Mouse (Mus musculus) kidney, embryonic 16.5 days (tissue): ENCODE results near the gene Elavl4. TPM values are rescaled to one million over a fixed set of nuclear protein-coding genes. Genes with fewer than 3 reads are reported as not detected.

Experiments used
- ATAC-seq: fragments of 200-750 bp; cut with Nextera tagmentation; 2 replicates; pipeline ENCODE4 v1.8.0; 2017; ENCODE audit warnings: moderate TSS enrichment; ENCODE audit not compliant: low FRiP score, low TSS enrichment
- H3K27ac ChIP-seq: fragments of 300-500 bp; sonication (generic); 2 replicates; pipeline ENCODE4 v1.5.1; 2014; ENCODE audit warnings: low read length
- H3K27me3 ChIP-seq: fragments of 300-500 bp; sonication (generic); 2 replicates; pipeline ENCODE4 v1.6.1; 2014; ENCODE audit warnings: low read length, control low read depth, mixed read lengths; ENCODE audit not compliant: insufficient read depth
- H3K36me3 ChIP-seq: fragments of 300-500 bp; sonication (generic); 2 replicates; pipeline ENCODE4 v1.6.1; 2014; ENCODE audit warnings: low read length, control low read depth, mixed read lengths; ENCODE audit not compliant: insufficient read depth
- H3K4me1 ChIP-seq: fragments of 300-500 bp; sonication (generic); 2 replicates; pipeline ENCODE4 v1.6.1; 2014; ENCODE audit warnings: low read length, control low read depth, mixed read lengths; ENCODE audit not compliant: insufficient read depth
- H3K4me2 ChIP-seq: fragments of 300-500 bp; sonication (generic); replicated peaks from 2 replicates; pipeline ENCODE4 v1.6.1; 2014; ENCODE audit warnings: low read depth, low read length
- H3K4me3 ChIP-seq: fragments of 300-500 bp; sonication (generic); 2 replicates; pipeline ENCODE4 v1.5.1; 2014; ENCODE audit warnings: mild to moderate bottlenecking, low read length
- H3K9ac ChIP-seq: fragments of 300-500 bp; sonication (generic); replicated peaks from 2 replicates; pipeline ENCODE4 v1.6.1; 2014; ENCODE audit warnings: low read length
- H3K9me3 ChIP-seq: fragments of 300-500 bp; sonication (generic); 2 replicates; pipeline ENCODE4 v1.6.1; 2016; ENCODE audit warnings: low read length, control low read depth
- WGBS: fragments of 180-500 bp; shearing (Covaris S2); extraction: QIAGEN DNeasy Blood & Tissue Kit; methylation state at CpG from one replicate; pipeline ENCODE4 v1.1.7; 2014; 5-methylcytosine and 5-hydroxymethylcytosine counted together
- polyA plus RNA-seq: library from polyadenylated mRNA; unstranded; fragments of >200 nt; fragmentation: Nextera tagmentation; extraction: Ambion mirVana; gene quantifications from 2 replicates; pipeline ENCODE4 v1.2.1, GENCODE M21; 2015

Gene Elavl4
- polyA plus RNA-seq, 1 experiment from 2014 or later: 10.9 TPM

- no peak for ATAC-seq
- H3K27ac ChIP-seq: no peak overlapping the region
- no peaks in the 10 kb centered on the region for H3K36me3 ChIP-seq
- H3K4me3 ChIP-seq: no peak overlapping the region
- H3K9me3 ChIP-seq: no peaks in the 10 kb centered on the region
- H3K9ac ChIP-seq: no peak overlapping the region
- 84% methylated on average over 3 of the region's 3 CpGs for WGBS
- no peaks in the 10 kb centered on the region; the same call in 1 of the 2 replicates for H3K4me1 ChIP-seq
- H3K27me3 ChIP-seq: no peaks in the 10 kb centered on the region
- no peak overlapping the region for H3K4me2 ChIP-seq
Measured at GRCm38 (mm10) chr4:110295793-110296192, 55.9 kb downstream of the Elavl4 start.

GRCm38 (mm10) chr4:110293238-110293637, 58.5 kb downstream of the Elavl4 start:
- Histone ChIP-seq H3K36me3 (no peaks in the 10 kb centered on the region), H3K27ac (no peak overlapping the region), H3K9ac (no peak overlapping the region), H3K27me3 (no peaks in the 10 kb centered on the region), H3K4me2 (no peak overlapping the region), H3K9me3 (no peaks in the 10 kb centered on the region), H3K4me3 (no peak overlapping the region), H3K4me1 (no peaks in the 10 kb centered on the region; the same call in 1 of the 2 replicates)
- ATAC-seq: peak; percentile 69; the same call in 1 of the 2 replicates
- WGBS: 24% methylated on average over 5 of the region's 5 CpGs

GRCm38 (mm10) chr4:110292471-110292870, 59.2 kb downstream of the Elavl4 start:
- Histone ChIP-seq H3K36me3 (no peaks in the 10 kb centered on the region), H3K27ac (no peak overlapping the region), H3K9ac (no peak overlapping the region), H3K27me3 (no peaks in the 10 kb centered on the region), H3K4me3 (no peak overlapping the region), H3K4me1 (no peaks in the 10 kb centered on the region; the same call in 1 of the 2 replicates), H3K9me3 (no peaks in the 10 kb centered on the region), H3K4me2 (no peak overlapping the region)
- WGBS: 69% methylated on average over 10 of the region's 10 CpGs
- ATAC-seq: no peak

- Histone ChIP-seq H3K27ac (no peak overlapping the region), H3K4me1 (peaks cover 11% of the 10 kb centered on the region), H3K4me3 (no peak overlapping the region), H3K4me2 (no peak overlapping the region), H3K27me3 (no peaks in the 10 kb centered on the region), H3K36me3 (no peaks in the 10 kb centered on the region), H3K9me3 (no peaks in the 10 kb centered on the region), H3K9ac (no peak overlapping the region)
- ATAC-seq: no peak
- 72% methylated on average over 7 of the region's 7 CpGs for WGBS
Measured at GRCm38 (mm10) chr4:110290544-110291095, 61.1 kb downstream of the Elavl4 start.

- WGBS: 74% methylated on average over 12 of the region's 12 CpGs
- peaks cover 14% of the 10 kb centered on the region for H3K4me1 ChIP-seq
- H3K9ac ChIP-seq: no peak overlapping the region
- H3K4me3 ChIP-seq: no peak overlapping the region
- H3K36me3 ChIP-seq: no peaks in the 10 kb centered on the region
- no peak overlapping the region for H3K4me2 ChIP-seq
- no peaks in the 10 kb centered on the region for H3K27me3 ChIP-seq
- H3K9me3 ChIP-seq: no peaks in the 10 kb centered on the region
- no peak for ATAC-seq
- no peak overlapping the region for H3K27ac ChIP-seq
Measured at GRCm38 (mm10) chr4:110290056-110290455, 61.7 kb downstream of the Elavl4 start.

GRCm38 (mm10) chr4:110287412-110288067, 64.2 kb downstream of the Elavl4 start:
- Histone ChIP-seq H3K4me1 (peaks cover 14% of the 10 kb centered on the region), H3K9ac (no peak overlapping the region), H3K27ac (no peak overlapping the region), H3K27me3 (no peaks in the 10 kb centered on the region), H3K36me3 (no peaks in the 10 kb centered on the region), H3K4me3 (peak overlapping the region; percentile 12), H3K4me2 (peak overlapping the region; percentile 51; the same call in 1 of the 2 replicates), H3K9me3 (no peaks in the 10 kb centered on the region)
- WGBS: 16% methylated on average over 11 of the region's 11 CpGs
- no peak for ATAC-seq

GRCm38 (mm10) chr4:110286841-110287240, 64.9 kb downstream of the Elavl4 start:
- peak overlapping the region; percentile 28 for H3K4me3 ChIP-seq
- ATAC-seq: 0 out of 2 replicates have a peak, but pooled peaks have one; percentile 34
- 27% methylated on average over 7 of the region's 7 CpGs for WGBS
- H3K36me3 ChIP-seq: no peaks in the 10 kb centered on the region
- H3K9ac ChIP-seq: no peak overlapping the region
- peak overlapping the region; percentile 51 for H3K4me2 ChIP-seq
- H3K27me3 ChIP-seq: no peaks in the 10 kb centered on the region
- peaks cover 14% of the 10 kb centered on the region for H3K4me1 ChIP-seq
- no peak overlapping the region for H3K27ac ChIP-seq
- no peaks in the 10 kb centered on the region for H3K9me3 ChIP-seq

GRCm38 (mm10) chr4:110286371-110286781, 65.3 kb downstream of the Elavl4 start:
- no peaks in the 10 kb centered on the region for H3K9me3 ChIP-seq
- peak; percentile 76; the same call in 1 of the 2 replicates for ATAC-seq
- no peaks in the 10 kb centered on the region for H3K36me3 ChIP-seq
- H3K27ac ChIP-seq: no peak overlapping the region
- H3K4me3 ChIP-seq: peak overlapping the region; percentile 28
- no peaks in the 10 kb centered on the region for H3K27me3 ChIP-seq
- no peak overlapping the region for H3K9ac ChIP-seq
- H3K4me1 ChIP-seq: peaks cover 14% of the 10 kb centered on the region
- 7% methylated on average over 9 of the region's 9 CpGs for WGBS
- H3K4me2 ChIP-seq: peak overlapping the region; percentile 51

- Histone ChIP-seq H3K9ac (peak overlapping the region; percentile 41; the same call in 1 of the 2 replicates), H3K4me2 (peak overlapping the region; percentile 51), H3K27me3 (no peaks in the 10 kb centered on the region), H3K4me1 (peaks cover 14% of the 10 kb centered on the region), H3K9me3 (no peaks in the 10 kb centered on the region), H3K36me3 (no peaks in the 10 kb centered on the region), H3K4me3 (peak overlapping the region; percentile 28), H3K27ac (peak overlapping the region; percentile 46; the same call in 1 of the 2 replicates)
- ATAC-seq: peak; percentile 17; the same call in 1 of the 2 replicates
- WGBS: 8% methylated on average over 15 of the region's 15 CpGs
Measured at GRCm38 (mm10) chr4:110285346-110286330, 66.1 kb downstream of the Elavl4 start.
